Mouse (Mus musculus) lung, adult 10 weeks (tissue): ENCODE measurements around the gene Fcgr1. TPM values are rescaled to one million over a fixed set of nuclear protein-coding genes. Genes with fewer than 3 reads are reported as not detected.

ENCODE experiments used
- polyA plus RNA-seq: library from polyadenylated mRNA; stranded (reverse); fragments of 350-450 nt; fragmentation: Illumina TruSeq; extraction: RNeasy Lipid Tissue Mini Kit (QIAGEN cat#74804); gene quantifications from one replicate; pipeline ENCODE4 v1.2.3, GENCODE M21; 2014; ENCODE audit warnings: low read depth, low replicate concordance; ENCODE audit not compliant: insufficient read depth

Gene Fcgr1
- polyA plus RNA-seq: 5.0 TPM

GRCm38 (mm10) chr3:96293787-96294186, at the start of gene Fcgr1:
Fcgr1 (minus strand) TSS chr3:96293969.

GRCm38 (mm10) chr3:96269511-96270474, 24.0 kb downstream of the Fcgr1 start, which contains the start of gene Hist2h2bb:
Hist2h2bb (plus strand) TSS chr3:96269752.

DNA sequence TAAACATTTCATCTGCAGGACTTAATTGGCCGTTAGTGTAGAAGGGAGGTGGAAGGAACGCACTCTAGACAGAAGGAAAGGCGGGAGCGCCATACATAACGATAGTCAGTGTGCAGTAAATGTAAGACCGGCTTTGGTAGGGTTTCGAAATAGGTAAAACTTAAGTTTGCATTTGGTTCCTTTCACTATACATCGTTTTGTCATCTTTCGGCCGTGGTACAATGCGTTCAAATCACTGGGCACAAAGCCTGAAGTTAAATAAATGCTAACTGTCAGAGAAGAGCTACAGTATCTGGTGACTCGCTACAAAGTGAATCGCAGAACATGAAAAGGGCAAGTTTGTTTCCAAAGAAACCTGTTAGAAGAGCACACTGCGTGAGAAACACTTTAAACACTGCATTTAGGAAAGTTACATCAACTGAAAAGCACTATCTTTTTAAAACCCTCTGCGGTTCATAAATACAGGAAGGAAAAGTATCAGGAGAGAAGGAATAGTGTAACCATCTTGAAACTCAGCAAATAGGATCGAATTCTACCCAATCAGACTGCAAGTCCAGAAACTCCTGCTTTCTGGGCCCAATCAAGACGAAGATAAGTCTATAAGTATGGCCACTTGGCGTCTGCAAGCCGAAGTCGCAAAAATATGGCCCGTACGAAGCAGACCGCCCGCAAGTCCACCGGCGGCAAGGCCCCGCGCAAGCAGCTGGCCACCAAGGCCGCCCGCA, 25.6 kb downstream of the Fcgr1 start, which contains the start of gene Hist2h3b:
Hist2h3b (plus strand) TSS at position 604 of the 725 bp plus-strand sequence.

GRCm38 (mm10) chr3:96262979-96263550, 30.7 kb downstream of the Fcgr1 start, which contains the start of gene Hist2h4:
Hist2h4 (minus strand) TSS chr3:96263311.

DNA sequence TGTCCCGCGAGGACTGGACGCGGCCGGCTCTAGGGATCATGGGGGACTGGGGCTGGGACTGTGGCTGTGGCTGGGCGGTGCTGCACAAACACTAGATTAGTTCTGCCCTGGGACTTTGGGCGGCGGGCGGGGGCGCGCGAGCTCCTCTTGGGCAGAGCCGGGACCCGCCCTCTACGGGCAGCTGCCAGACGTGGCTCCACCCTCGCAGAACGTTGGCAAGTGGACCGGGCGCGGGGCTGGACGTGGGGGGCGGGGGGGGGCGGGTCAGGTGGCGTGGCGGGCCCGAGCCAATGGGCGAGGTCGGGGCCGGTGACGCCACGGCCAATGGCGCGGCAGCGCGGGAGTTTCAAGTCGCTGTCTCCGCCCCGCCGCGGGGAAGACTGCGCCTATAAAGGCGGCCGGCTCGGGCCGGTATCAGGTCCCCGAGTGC, 47.3 kb downstream of the Fcgr1 start, which contains the start of gene Hist2h3c1:
Hist2h3c1 (plus strand) TSS at position 259 of the 430 bp plus-strand sequence.

GRCm38 (mm10) chr3:96245003-96245886, 48.5 kb downstream of the Fcgr1 start, which contains the start of gene Hist2h2aa1:
Hist2h2aa1 (plus strand) TSS chr3:96245497.

DNA sequence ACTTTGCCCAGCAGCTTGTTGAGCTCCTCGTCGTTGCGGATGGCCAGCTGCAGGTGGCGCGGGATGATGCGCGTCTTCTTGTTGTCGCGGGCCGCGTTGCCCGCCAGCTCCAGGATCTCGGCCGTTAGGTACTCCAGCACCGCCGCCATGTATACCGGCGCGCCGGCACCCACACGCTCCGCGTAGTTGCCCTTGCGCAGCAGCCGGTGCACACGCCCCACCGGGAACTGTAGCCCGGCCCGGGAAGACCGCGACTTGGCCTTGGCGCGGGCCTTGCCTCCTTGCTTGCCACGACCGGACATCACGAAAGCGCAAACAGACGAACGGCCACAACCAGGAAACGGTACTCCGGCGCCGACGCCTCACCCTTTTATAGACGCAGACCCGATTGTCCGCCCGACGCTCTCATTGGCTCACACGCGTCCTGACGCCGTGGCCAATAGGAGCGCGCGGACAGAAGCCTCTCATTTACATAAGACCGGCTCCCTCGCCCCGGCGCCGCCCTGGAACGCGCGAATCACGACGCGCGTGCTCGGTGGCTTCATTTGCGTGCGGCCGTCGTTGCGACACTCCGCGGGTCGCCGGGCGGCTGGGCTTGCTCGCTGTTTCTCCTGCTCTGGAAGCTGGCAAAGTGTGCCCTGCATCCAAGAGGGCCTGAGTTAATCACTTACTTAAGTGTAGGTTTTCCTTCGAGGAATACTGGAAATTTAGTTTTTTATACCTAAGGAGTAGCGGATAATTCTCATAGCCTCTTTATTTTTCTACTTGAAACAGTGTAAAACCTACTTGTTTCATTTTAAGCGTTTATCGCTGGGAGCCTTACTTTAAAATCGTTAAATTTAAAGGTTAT, 53.6 kb downstream of the Fcgr1 start, which contains the start of gene Hist2h2aa2:
Hist2h2aa2 (minus strand) TSS at position 328 of the 850 bp plus-strand sequence.

DNA sequence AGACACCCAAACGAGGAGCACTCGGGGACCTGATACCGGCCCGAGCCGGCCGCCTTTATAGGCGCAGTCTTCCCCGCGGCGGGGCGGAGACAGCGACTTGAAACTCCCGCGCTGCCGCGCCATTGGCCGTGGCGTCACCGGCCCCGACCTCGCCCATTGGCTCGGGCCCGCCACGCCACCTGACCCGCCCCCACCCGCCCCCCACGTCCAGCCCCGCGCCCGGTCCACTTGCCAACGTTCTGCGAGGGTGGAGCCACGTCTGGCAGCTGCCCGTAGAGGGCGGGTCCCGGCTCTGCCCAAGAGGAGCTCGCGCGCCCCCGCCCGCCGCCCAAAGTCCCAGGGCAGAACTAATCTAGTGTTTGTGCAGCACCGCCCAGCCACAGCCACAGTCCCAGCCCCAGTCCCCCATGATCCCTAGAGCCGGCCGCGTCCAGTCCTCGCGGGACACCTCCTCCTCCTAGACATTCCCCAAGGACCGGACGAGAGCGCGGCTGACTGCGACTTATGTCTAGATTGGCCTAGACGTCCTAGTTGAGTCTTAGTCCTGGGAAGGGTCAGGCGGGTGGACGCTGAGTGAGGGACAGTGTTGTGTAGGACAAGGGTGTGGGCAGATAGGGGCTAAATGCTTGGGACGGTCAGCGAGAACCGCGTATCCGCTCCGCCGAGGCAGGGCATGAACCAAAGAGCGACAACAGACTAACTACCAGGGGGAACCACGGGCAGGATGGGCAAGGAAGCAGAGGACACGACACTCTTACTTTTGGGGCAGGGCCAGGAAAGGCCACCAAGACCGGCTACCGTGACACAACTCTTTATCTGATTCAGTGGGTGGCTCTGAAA, 54.6 kb downstream of the Fcgr1 start, which contains the start of gene Hist2h3c2:
Hist2h3c2 (minus strand) TSS at position 174 of the 840 bp plus-strand sequence.

Other genes starting within 250 kb of the Fcgr1 start
- gene Vps45, start 235.5 kb downstream of the Fcgr1 start, polyA plus RNA-seq: 19.7 TPM
- 14.2 TPM for gene Otud7b, start 189.4 kb downstream of the Fcgr1 start, polyA plus RNA-seq
- 5.5 TPM for gene Mtmr11, start 132.0 kb downstream of the Fcgr1 start, polyA plus RNA-seq
- gene Sf3b4, start 121.6 kb downstream of the Fcgr1 start, polyA plus RNA-seq: 24.0 TPM
- 0.72 TPM for gene Sv2a, start 112.8 kb downstream of the Fcgr1 start, polyA plus RNA-seq
- gene Bola1, start 74.3 kb downstream of the Fcgr1 start, polyA plus RNA-seq: 43.7 TPM
- not detected for gene Hist2h2ab, start 74.1 kb downstream of the Fcgr1 start, polyA plus RNA-seq
- gene Hist2h2ac, start 73.1 kb downstream of the Fcgr1 start, polyA plus RNA-seq: not detected
- gene Hist2h2be, start 72.8 kb downstream of the Fcgr1 start, polyA plus RNA-seq: 6.0 TPM
- 6.1 TPM for gene Hist2h3c2, start 54.8 kb downstream of the Fcgr1 start, polyA plus RNA-seq
- 119 TPM for gene Hist2h2aa2, start 53.7 kb downstream of the Fcgr1 start, polyA plus RNA-seq
- 16.0 TPM for gene Hist2h2aa1, start 48.5 kb downstream of the Fcgr1 start, polyA plus RNA-seq
- not detected for gene Hist2h3c1, start 47.3 kb downstream of the Fcgr1 start, polyA plus RNA-seq
- not detected for gene Hist2h4, start 30.7 kb downstream of the Fcgr1 start, polyA plus RNA-seq
- gene Hist2h3b, start 25.3 kb downstream of the Fcgr1 start, polyA plus RNA-seq: not detected
- not detected for gene Hist2h2bb, start 24.2 kb downstream of the Fcgr1 start, polyA plus RNA-seq
- not detected for gene BC107364, start 158.3 kb upstream of the Fcgr1 start, polyA plus RNA-seq
- gene Hfe2, start 231.2 kb upstream of the Fcgr1 start, polyA plus RNA-seq: 2.5 TPM